Mouse (Mus musculus): ENCODE data around the gene Fancl.

Gene Fancl

DNA sequence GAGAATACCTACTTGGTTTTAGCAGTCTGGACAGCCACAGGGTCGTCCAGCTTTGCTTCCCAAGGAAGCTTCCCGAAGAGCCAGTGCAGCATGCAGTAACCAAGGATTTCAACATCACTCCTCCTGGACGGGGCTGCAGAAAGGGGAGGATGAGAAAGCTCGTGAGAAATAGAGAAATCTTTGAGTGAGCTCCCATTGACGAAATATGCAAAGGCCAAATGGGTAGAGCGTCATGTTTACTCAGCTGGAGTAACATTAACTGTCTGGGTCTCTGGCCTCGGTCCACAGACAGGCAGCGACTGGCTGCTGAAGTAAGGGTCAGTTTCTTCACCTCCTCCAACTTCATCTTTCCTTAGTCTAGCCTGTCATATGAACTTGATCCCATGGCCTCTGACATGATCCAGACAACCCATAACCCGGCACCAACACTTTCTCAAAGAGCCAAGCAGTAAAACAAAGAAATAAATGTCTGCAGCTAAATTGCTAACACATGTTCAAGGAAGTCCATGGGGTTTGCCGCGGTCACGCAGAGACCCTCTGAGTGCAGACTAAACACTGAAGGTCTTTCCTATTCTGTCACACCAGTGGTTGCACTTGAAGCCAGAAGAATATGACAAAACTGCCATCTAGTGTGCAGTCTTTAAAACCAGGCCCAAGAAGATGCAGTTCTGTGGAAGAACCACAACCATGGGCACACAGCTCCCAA is 104.0 kb downstream of the Fancl start:
- in situ Hi-C loops (cut with MboI, MseI): no loop called here

DNA sequence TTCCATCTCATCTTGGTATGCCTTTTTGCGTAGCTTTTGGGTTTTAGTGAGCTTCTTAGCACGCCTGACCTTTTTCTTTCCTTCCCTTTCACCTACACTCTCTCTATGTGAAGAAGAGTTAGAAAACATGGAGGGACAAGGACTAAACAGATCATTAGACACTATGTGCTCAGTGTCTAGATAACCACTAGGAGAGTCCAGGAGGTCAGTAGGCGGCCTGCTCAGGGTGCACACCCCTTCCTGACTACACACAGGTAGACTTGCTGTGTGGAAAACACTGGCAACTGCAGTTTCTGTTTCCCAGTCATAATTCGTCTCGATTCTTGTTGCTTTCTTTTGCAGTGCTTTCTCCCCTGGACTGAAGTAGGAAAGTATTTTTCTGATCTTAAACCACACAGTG is 110.0 kb downstream of the Fancl start:
- in situ Hi-C loops (cut with MboI, MseI): no loop called here

DNA sequence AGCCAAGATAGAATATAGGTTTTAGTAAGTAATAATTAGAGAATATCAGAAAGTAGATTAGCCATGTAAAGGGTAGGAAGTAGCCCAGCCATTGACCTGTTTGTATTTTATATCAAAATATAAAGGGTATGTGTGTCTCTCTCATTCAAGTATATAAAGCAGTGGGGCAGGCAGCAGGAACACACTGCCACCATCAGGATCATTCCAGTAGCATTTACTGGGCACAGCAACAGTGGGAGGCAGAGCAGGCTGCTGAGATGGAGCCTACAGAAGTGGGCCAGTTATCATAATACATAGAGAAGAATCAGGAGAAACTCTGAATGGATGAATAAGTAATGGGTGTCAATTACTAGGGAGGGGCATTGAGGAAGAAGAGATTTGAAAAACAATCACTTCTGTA is 127.7 kb downstream of the Fancl start:
- in situ Hi-C loops (cut with MboI, MseI): loop anchor here (10.0 kb wide), 1 partner anchor 959 kb away; no protein-coding TSS in a partner anchor

DNA sequence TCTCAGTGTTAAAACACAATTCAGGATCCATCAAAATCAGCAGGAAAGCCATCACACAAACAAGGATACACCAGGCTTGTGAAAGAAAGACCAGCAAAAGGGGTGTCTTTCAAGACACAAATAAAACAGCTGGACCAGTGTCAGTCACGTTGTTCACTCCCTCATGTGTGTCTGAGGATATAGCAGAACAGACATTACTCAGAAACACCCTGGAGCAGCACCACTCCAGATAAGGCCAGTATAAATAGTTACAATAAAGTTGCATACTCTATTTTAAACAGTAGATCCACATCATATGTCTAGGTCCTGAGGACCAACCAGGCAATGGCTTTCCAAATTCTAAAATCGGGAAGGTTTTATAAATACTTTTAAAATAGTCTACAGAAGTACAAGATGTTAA is 130.2 kb downstream of the Fancl start:
- in situ Hi-C loops (cut with MboI, MseI): loop anchor here (10.0 kb wide), 1 partner anchor 961 kb away; no protein-coding TSS in a partner anchor

DNA sequence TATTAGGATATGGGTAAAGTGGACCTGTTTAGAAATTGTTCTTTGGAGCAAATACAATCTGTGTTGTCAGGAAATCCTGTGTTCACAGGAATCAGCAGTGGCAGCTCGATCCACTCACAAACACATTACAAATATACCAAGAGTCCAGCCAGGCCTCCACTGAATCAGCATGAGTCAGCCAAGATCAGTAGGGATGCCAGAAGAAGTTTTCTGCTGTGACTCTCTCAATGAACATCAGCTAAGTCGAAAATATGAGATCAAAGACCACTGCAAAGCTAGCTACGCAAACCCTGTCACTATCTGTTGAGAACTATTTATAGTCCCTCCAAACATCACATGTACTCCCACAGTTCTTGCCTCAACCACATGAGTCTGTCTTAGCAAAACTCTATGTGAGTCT is 133.1 kb downstream of the Fancl start:
- in situ Hi-C loops (cut with MboI, MseI): loop anchor here (10.0 kb wide), 1 partner anchor 964 kb away; no protein-coding TSS in a partner anchor

Data from T-helper 2 cell (primary cell).